Mouse (Mus musculus) left cerebral cortex, adult 18-20 months (tissue): ENCODE data around the gene Plppr5. TPM values are rescaled to one million over a fixed set of nuclear protein-coding genes. Genes with fewer than 3 reads are reported as not detected.

Experiments used
- DNase-seq, 2 experiments: peaks; one replicate each; pipeline ENCODE4 v3.0.0; 2021 to 2022; ENCODE audit warnings: low spot score in 2 of 2, mixed read lengths in 1 of 2
- total RNA-seq, 2 experiments: library from RNA; stranded (reverse); gene quantifications; 2 replicates each; pipeline ENCODE4 v1.2.3; 2021

Plppr5 gene
- total RNA-seq, 2 experiments from 2014 or later: 28.7 to 32.5 TPM

- DNase-seq: no peak
Measured at GRCm38 (mm10) chr3:117694736-117695135, 120.1 kb downstream of the Plppr5 start.

GRCm38 (mm10) chr3:117696350-117696749 is 121.7 kb downstream of the Plppr5 start:
- DNase-seq: no peak

- DNase-seq: no peak
Measured at GRCm38 (mm10) chr3:117708788-117709187, 134.2 kb downstream of the Plppr5 start.

- DNase-seq: peak; percentile 62 to 77
Measured at GRCm38 (mm10) chr3:117716534-117717280, 142.1 kb downstream of the Plppr5 start.

- DNase-seq: no peak
Measured at GRCm38 (mm10) chr3:117723390-117723789, 148.8 kb downstream of the Plppr5 start.

GRCm38 (mm10) chr3:117724521-117724920 is 149.9 kb downstream of the Plppr5 start:
- no peak for DNase-seq

- DNase-seq: no peak
Measured at GRCm38 (mm10) chr3:117725501-117725900, 150.9 kb downstream of the Plppr5 start.

- no peak for DNase-seq
Measured at GRCm38 (mm10) chr3:117728136-117728535, 153.5 kb downstream of the Plppr5 start.

GRCm38 (mm10) chr3:117729121-117730072 is 154.8 kb downstream of the Plppr5 start:
- DNase-seq: no peak

GRCm38 (mm10) chr3:117731545-117731944 is 156.9 kb downstream of the Plppr5 start:
- DNase-seq: no peak

- DNase-seq: no peak
Measured at GRCm38 (mm10) chr3:117732661-117733060, 158.0 kb downstream of the Plppr5 start.

Other genes starting within 250 kb of the Plppr5 start
- 100 to 1,000 TPM; 156 to 167 TPM for gene Plppr4, start 214.0 kb upstream of the Plppr5 start, total RNA-seq